Mouse (Mus musculus): ENCODE measurements around the gene Trim69. TPM values are rescaled to one million over a fixed set of nuclear protein-coding genes. Genes with fewer than 3 reads are reported as not detected.
A peak's percentile ranks its signal among the peaks of the same experiment; 100 is the strongest.

Gene Trim69
- polyA plus RNA-seq, 1 experiment from 2014 or later: not detected

GRCm38 (mm10) chr2:122143111-122143510, 17.4 kb upstream of the Trim69 start:
- no peaks in the 10 kb centered on the region for H3K4me1 ChIP-seq (ENCODE audit: insufficient read depth, low read depth, low read length)
- H3K9me3 ChIP-seq (ENCODE audit: low read length): no peaks in the 10 kb centered on the region
- H3K4me2 ChIP-seq (replicated peaks; ENCODE audit: low read depth, low read length): no peak overlapping the region
- TF ChIP-seq CTCF (IDR thresholded peaks at IDR 0.05): no peak
- no peak for TF ChIP-seq EP300 (IDR thresholded peaks at IDR 0.05)
- WGBS: 79% methylated on average over 3 of the region's 3 CpGs
- DNase-seq (ENCODE audit: low spot score) (no peak), ATAC-seq (no peak)
- H3K9ac ChIP-seq (replicated peaks; ENCODE audit: low read depth): no peak overlapping the region
- no peaks in the 10 kb centered on the region for H3K27me3 ChIP-seq (replicated peaks; ENCODE audit: insufficient read depth, low read length)
- no peak overlapping the region for H3K4me3 ChIP-seq (ENCODE audit: low read depth, low read length)
- no peak overlapping the region for H3K27ac ChIP-seq (ENCODE audit: low read length)
- H3K36me3 ChIP-seq (ENCODE audit: insufficient read depth, low read length): no peaks in the 10 kb centered on the region

GRCm38 (mm10) chr2:122145756-122146155, 14.7 kb upstream of the Trim69 start:
- H3K36me3 ChIP-seq (ENCODE audit: insufficient read depth, low read length): no peaks in the 10 kb centered on the region; the same call in 1 of the 2 replicates
- no peak overlapping the region for H3K27ac ChIP-seq (ENCODE audit: low read length)
- no peak for TF ChIP-seq EP300 (IDR thresholded peaks at IDR 0.05)
- no peak for TF ChIP-seq CTCF (IDR thresholded peaks at IDR 0.05)
- H3K4me2 ChIP-seq (replicated peaks; ENCODE audit: low read depth, low read length): no peak overlapping the region
- no peaks in the 10 kb centered on the region; the same call in 1 of the 2 replicates for H3K4me1 ChIP-seq (ENCODE audit: insufficient read depth, low read depth, low read length)
- WGBS: 55% methylated on average over 4 of the region's 4 CpGs
- H3K27me3 ChIP-seq (replicated peaks; ENCODE audit: insufficient read depth, low read length): no peaks in the 10 kb centered on the region
- H3K4me3 ChIP-seq (ENCODE audit: low read depth, low read length): no peak overlapping the region
- DNase-seq (ENCODE audit: low spot score): no peak
- no peak for ATAC-seq
- no peak overlapping the region for H3K9ac ChIP-seq (replicated peaks; ENCODE audit: low read depth)
- H3K9me3 ChIP-seq (ENCODE audit: low read length): no peaks in the 10 kb centered on the region

GRCm38 (mm10) chr2:122146687-122147086, 13.8 kb upstream of the Trim69 start:
- ATAC-seq (no peak), DNase-seq (ENCODE audit: low spot score) (no peak)
- H3K9ac ChIP-seq (replicated peaks; ENCODE audit: low read depth): no peak overlapping the region
- no peaks in the 10 kb centered on the region for H3K27me3 ChIP-seq (replicated peaks; ENCODE audit: insufficient read depth, low read length)
- H3K4me3 ChIP-seq (ENCODE audit: low read depth, low read length): no peak overlapping the region
- TF ChIP-seq CTCF (IDR thresholded peaks at IDR 0.05) (no peak), EP300 (IDR thresholded peaks at IDR 0.05) (no peak)
- H3K27ac ChIP-seq (ENCODE audit: low read length): peak overlapping the region; percentile 63
- H3K9me3 ChIP-seq (ENCODE audit: low read length): no peaks in the 10 kb centered on the region
- no peaks in the 10 kb centered on the region; the same call in 1 of the 2 replicates for H3K4me1 ChIP-seq (ENCODE audit: insufficient read depth, low read depth, low read length)
- WGBS: 70% methylated on average over 6 of the region's 6 CpGs
- no peaks in the 10 kb centered on the region; the same call in 1 of the 2 replicates for H3K36me3 ChIP-seq (ENCODE audit: insufficient read depth, low read length)
- no peak overlapping the region; the same call in 1 of the 2 replicates for H3K4me2 ChIP-seq (replicated peaks; ENCODE audit: low read depth, low read length)

DNA sequence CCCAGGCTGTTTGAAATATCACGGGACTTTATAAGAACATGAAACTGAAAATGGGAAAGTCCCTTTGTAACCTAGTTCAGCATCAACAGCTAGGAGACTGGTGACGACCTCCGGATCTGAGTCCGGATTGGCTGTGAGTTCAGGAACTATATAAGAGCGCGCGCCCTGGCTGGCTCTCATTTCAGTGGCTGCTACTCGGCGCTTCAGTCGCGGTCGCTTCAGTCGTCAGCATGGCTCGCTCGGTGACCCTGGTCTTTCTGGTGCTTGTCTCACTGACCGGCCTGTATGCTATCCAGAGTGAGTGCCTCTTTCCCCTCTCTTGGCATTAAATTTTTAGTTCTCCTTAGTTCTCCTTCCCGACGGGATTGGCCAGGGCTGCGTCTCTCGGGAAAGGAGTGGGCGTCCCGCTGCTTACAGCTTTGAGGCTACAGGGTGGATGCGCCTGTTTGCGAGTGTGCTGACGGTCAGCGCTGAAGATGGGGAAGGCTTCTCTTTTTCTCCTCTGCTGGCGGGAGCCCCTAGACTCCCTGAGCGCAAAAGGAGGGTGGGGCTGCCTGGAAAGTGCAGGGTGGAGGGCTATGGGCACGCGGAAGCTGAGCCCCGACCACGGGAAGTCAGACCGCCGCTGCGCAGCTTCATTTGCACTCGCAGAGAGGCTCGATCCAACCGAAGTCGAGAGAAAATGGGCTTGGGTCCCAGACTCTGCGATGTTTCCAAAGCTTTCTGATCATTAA, 12.8 kb upstream of the Trim69 start, which contains the start of gene B2m:
Gene B2m, plus strand, starts transcription at position 179 of the 734 bp plus-strand sequence.
- peak; percentile 98 for ATAC-seq
- Histone ChIP-seq H3K4me1 (ENCODE audit: insufficient read depth, low read depth, low read length) (no peaks in the 10 kb centered on the region; the same call in 1 of the 2 replicates), H3K27me3 (replicated peaks; ENCODE audit: insufficient read depth, low read length) (no peaks in the 10 kb centered on the region), H3K27ac (ENCODE audit: low read length) (peak within 1 kb of the TSS; percentile 87), H3K36me3 (ENCODE audit: insufficient read depth, low read length) (no peaks in the 10 kb centered on the region; the same call in 1 of the 2 replicates), H3K4me3 (ENCODE audit: low read depth, low read length) (peak within 1 kb of the TSS; percentile 79), H3K9me3 (ENCODE audit: low read length) (no peaks in the 10 kb centered on the region), H3K4me2 (replicated peaks; ENCODE audit: low read depth, low read length) (peak within 1 kb of the TSS; percentile 74), H3K9ac (replicated peaks; ENCODE audit: low read depth) (peak within 1 kb of the TSS; percentile 73)
- TF ChIP-seq EP300 (IDR thresholded peaks at IDR 0.05) (0 out of 2 replicates have a peak, but pooled peaks have one; percentile 14), CTCF (IDR thresholded peaks at IDR 0.05) (no peak)
- DNase-seq (ENCODE audit: low spot score): peak; percentile 99
- WGBS: 0% methylated on average over 40 of the region's 40 CpGs

DNA sequence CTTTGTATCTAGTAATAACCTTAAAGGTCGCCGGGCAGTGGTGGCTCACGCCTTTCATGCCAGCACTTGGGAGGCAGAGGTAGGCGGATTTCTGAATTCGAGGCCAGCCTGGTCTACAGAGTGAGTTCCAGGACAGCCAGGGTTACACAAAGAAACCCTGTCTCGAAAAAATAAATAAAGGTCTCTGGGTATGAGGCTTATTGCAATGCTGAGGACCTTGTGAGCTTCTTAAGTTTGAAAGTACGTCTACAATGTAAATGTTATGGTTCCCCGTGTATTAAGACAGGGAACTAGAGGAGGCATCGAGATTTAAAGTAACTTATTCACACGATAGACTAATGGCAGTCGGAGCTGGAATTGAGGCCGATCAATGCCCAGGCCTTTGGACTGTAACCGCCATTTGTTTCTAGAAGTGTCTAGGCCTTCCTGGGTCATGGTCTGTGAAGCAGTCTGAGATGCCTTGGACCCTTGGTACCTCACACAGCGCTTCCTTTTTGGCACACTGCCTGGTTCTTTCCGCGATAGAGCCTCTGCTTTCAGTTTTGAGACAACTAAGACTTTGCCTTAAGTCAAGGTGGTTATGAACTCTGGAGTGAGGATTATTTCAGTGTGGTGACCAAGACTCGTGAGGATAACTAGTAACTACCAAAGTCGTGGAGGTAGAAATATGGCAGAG, 12.1 kb upstream of the Trim69 start:
- H3K9me3 ChIP-seq (ENCODE audit: low read length): no peaks in the 10 kb centered on the region
- peak overlapping the region; percentile 79 for H3K4me3 ChIP-seq (ENCODE audit: low read depth, low read length)
- peak overlapping the region; percentile 73 for H3K9ac ChIP-seq (replicated peaks; ENCODE audit: low read depth)
- no peaks in the 10 kb centered on the region for H3K27me3 ChIP-seq (replicated peaks; ENCODE audit: insufficient read depth, low read length)
- TF ChIP-seq CTCF (IDR thresholded peaks at IDR 0.05): no peak
- TF ChIP-seq EP300 (IDR thresholded peaks at IDR 0.05): no peak
- WGBS: 10% methylated on average over 18 of the region's 18 CpGs
- no peaks in the 10 kb centered on the region; the same call in 1 of the 2 replicates for H3K4me1 ChIP-seq (ENCODE audit: insufficient read depth, low read depth, low read length)
- H3K27ac ChIP-seq (ENCODE audit: low read length): peak overlapping the region; percentile 87
- DNase-seq (ENCODE audit: low spot score): peak; percentile 78
- peak overlapping the region; percentile 74 for H3K4me2 ChIP-seq (replicated peaks; ENCODE audit: low read depth, low read length)
- H3K36me3 ChIP-seq (ENCODE audit: insufficient read depth, low read length): no peaks in the 10 kb centered on the region; the same call in 1 of the 2 replicates
- 0 out of 2 replicates have a peak, but pooled peaks have one; percentile 11 for ATAC-seq

- WGBS: 92% methylated on average over 6 of the region's 6 CpGs
- no peak for ATAC-seq
- peak overlapping the region; percentile 74 for H3K4me2 ChIP-seq (replicated peaks; ENCODE audit: low read depth, low read length)
- no peak overlapping the region for H3K9ac ChIP-seq (replicated peaks; ENCODE audit: low read depth)
- no peaks in the 10 kb centered on the region; the same call in 1 of the 2 replicates for H3K4me1 ChIP-seq (ENCODE audit: insufficient read depth, low read depth, low read length)
- no peak for DNase-seq (ENCODE audit: low spot score)
- H3K4me3 ChIP-seq (ENCODE audit: low read depth, low read length): no peak overlapping the region
- H3K27me3 ChIP-seq (replicated peaks; ENCODE audit: insufficient read depth, low read length): no peaks in the 10 kb centered on the region
- H3K27ac ChIP-seq (ENCODE audit: low read length): no peak overlapping the region
- no peak for TF ChIP-seq CTCF (IDR thresholded peaks at IDR 0.05)
- TF ChIP-seq EP300 (IDR thresholded peaks at IDR 0.05): no peak
- H3K36me3 ChIP-seq (ENCODE audit: insufficient read depth, low read length): no peaks in the 10 kb centered on the region; the same call in 1 of the 2 replicates
- no peaks in the 10 kb centered on the region for H3K9me3 ChIP-seq (ENCODE audit: low read length)
These were observed 11.2 kb upstream of the Trim69 start for GRCm38 (mm10) chr2:122149316-122149715.
